Mouse (Mus musculus) adrenal gland, adult 2 months (tissue): ENCODE results near the gene Hhipl2. TPM values are rescaled to one million over a fixed set of nuclear protein-coding genes. Genes with fewer than 3 reads are reported as not detected.

Source experiments
- polyA plus RNA-seq: library from polyadenylated mRNA; depleted of rRNA; stranded (reverse); fragments of >200 nt; gene quantifications from 2 replicates; pipeline ENCODE4 v1.2.3, GENCODE M21; 2012; rRNA removed
- total RNA-seq, 2 experiments: library from RNA; stranded (reverse); gene quantifications; 2 replicates each; pipeline ENCODE4 v1.2.3; 2021

The Hhipl2 gene
- total and polyA plus RNA-seq, 3 experiments: 0.11 TPM; not detected in 2

Other genes with a start within 250 kb of the Hhipl2 start
- 10 to 100 TPM; 12.9 to 17.6 TPM for gene Disp1, start 196.7 kb upstream of the Hhipl2 start, total RNA-seq
- gene Disp1, start 196.7 kb upstream of the Hhipl2 start, polyA plus RNA-seq: 13.9 and 14.6 TPM in 2 replicates
- 10 to 100 TPM; 50.7 to 58.5 TPM for gene Aida, start 121.6 kb upstream of the Hhipl2 start, total RNA-seq
- gene Aida, start 121.6 kb upstream of the Hhipl2 start, polyA plus RNA-seq: 5.7 and 10.7 TPM in 2 replicates
- 10 to 100 TPM; 41.8 to 44.1 TPM for gene Brox, start 120.9 kb upstream of the Hhipl2 start, total RNA-seq
- gene Brox, start 120.9 kb upstream of the Hhipl2 start, polyA plus RNA-seq: 9.2 and 9.8 TPM in 2 replicates
- 100 to 1,000 TPM; 180 to 197 TPM for gene Mia3, start 48.7 kb upstream of the Hhipl2 start, total RNA-seq
- 53.0 and 63.5 TPM in 2 replicates for gene Mia3, start 48.7 kb upstream of the Hhipl2 start, polyA plus RNA-seq
- 10 to 100 TPM; 18.3 to 18.6 TPM for gene Taf1a, start 29.2 kb upstream of the Hhipl2 start, total RNA-seq
- gene Taf1a, start 29.2 kb upstream of the Hhipl2 start, polyA plus RNA-seq: 3.1 TPM in 2 replicates